Mouse (Mus musculus) embryonic fibroblast, embryonic 13.5 days (primary cell): ENCODE measurements around the gene Rnf114.

Source experiments
- CTCF ChIP-seq: IDR thresholded peaks from 2 replicates; pipeline ENCODE4 v1.5.1; 2011; ENCODE audit warnings: mild to moderate bottlenecking, control low read depth, low read length, moderate library complexity, borderline replicate concordance; ENCODE audit not compliant: insufficient read depth
- POLR2A ChIP-seq: IDR thresholded peaks from 2 replicates; pipeline ENCODE4 v1.6.1; 2011; ENCODE audit warnings: low read depth, mild to moderate bottlenecking, control low read depth, low read length, moderate library complexity

- TF ChIP-seq CTCF = no peak
- TF ChIP-seq POLR2A = no peak
These were observed 49.3 kb downstream of the Rnf114 start for GRCm38 (mm10) chr2:167541761-167542160.
